Mouse (Mus musculus) cerebellum, adult 8-10 months (tissue): ENCODE results near the gene Hmcn2.

Experiments
- DNase-seq: peaks from one replicate; pipeline ENCODE4 v3.0.0; 2022

Gene Hmcn2

GRCm38 (mm10) chr2:31490556-31490955, 176.3 kb downstream of the Hmcn2 start:
- DNase-seq, result no peak

- DNase-seq, result no peak
These were observed 178.1 kb downstream of the Hmcn2 start for GRCm38 (mm10) chr2:31492308-31492707.

GRCm38 (mm10) chr2:31493243-31493642, 179.0 kb downstream of the Hmcn2 start:
- DNase-seq, result no peak

- no peak for DNase-seq
These were observed 180.1 kb downstream of the Hmcn2 start for GRCm38 (mm10) chr2:31494315-31494714.

GRCm38 (mm10) chr2:31495046-31495476, 180.8 kb downstream of the Hmcn2 start:
- DNase-seq, result no peak

- no peak for DNase-seq
These were observed 181.9 kb downstream of the Hmcn2 start for GRCm38 (mm10) chr2:31496141-31496540.

GRCm38 (mm10) chr2:31497113-31497512, 182.9 kb downstream of the Hmcn2 start:
- no peak for DNase-seq

GRCm38 (mm10) chr2:31497635-31498034, 183.4 kb downstream of the Hmcn2 start:
- no peak for DNase-seq

GRCm38 (mm10) chr2:31499327-31500291, 185.4 kb downstream of the Hmcn2 start:
- DNase-seq, result no peak

GRCm38 (mm10) chr2:31500292-31501204, 186.3 kb downstream of the Hmcn2 start:
- DNase-seq, result no peak

GRCm38 (mm10) chr2:31501448-31502130, 187.4 kb downstream of the Hmcn2 start:
- DNase-seq, result peak; percentile 24

- DNase-seq, result no peak
These were observed 188.7 kb downstream of the Hmcn2 start for GRCm38 (mm10) chr2:31502616-31503522.

- DNase-seq, result no peak
These were observed 191.3 kb downstream of the Hmcn2 start for GRCm38 (mm10) chr2:31505472-31505871.

- DNase-seq, result no peak
These were observed 194.6 kb downstream of the Hmcn2 start for GRCm38 (mm10) chr2:31508851-31509250.
